Mouse (Mus musculus) cerebellum, postnatal 36 days (tissue): ENCODE measurements around the gene Ak8.

ENCODE experiments used
- DNase-seq, 2 experiments: peaks; one replicate each; pipeline ENCODE4 v3.0.0; 2021 to 2022; ENCODE audit warnings: mixed read lengths in 2 of 2

Ak8 gene

GRCm38 (mm10) chr2:28699361-28700335 is at the start of gene Ak8, which contains the start of gene Spaca9:
TSS of gene Ak8 (plus strand) at chr2:28700164.
TSS of gene Spaca9 (minus strand) at chr2:28699727.
- DNase-seq, result peak; percentile 76 to 81

GRCm38 (mm10) chr2:28650526-28650925 is 49.4 kb upstream of the Ak8 start:
- DNase-seq, result peak; percentile 40

DNA sequence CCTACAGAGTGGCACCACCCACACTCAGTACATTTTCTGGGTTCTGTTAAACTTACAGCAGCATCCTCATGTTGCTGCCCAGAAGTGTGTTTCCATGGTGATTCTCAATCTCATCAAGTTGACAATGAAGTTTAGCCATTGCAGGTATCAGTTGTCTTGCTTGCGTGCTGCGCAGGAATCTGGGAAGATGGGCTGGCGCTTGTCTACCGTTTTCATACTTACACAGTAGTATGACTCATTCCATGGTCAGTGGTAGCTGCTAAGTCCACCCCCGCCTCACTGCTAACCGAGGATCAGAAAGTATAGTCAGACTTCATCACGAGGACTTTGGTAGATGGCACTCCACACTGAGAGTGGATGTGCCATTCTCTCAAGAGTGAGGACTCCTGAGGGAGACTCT is 46.6 kb upstream of the Ak8 start:
- no peak for DNase-seq

DNA sequence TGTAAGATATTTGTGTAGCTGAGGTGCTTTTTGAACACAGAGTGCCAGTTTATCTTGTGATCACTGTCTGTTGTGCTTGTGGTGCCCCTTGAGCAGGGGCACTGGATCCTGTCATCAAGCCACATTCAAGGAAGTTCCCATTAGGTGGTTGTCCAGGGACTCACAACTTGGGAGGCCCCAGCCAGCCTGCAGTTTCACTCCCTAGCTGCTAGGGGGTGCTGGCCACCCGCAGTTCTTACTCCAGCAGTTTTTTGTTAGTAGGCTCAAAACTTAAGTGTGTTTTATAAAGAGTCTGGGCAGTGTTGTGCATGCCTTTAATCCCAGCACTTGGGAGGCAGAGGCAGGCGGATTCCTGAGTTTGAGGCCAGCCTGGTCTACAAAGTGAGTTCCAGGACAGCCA is 45.7 kb upstream of the Ak8 start:
- no peak for DNase-seq

DNA sequence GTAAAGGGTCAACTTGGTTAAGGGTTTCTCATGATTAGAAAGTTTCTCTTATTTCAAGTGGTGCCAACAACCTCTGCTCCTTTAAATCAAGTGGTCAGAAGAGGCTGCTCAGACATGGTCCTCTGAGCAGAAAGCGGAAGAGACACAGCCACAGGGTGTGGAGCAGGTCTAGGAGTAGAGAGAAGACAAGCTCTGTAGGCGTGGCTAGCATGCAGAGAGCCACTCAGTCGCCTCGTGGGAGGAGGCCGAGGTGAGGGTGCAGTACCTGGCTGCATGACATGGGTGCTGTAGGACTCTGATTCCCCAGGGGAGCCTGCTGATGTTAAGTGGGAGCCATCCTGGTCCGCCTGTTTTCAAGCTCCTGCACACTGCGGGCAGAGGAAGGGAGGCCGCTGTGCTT is 43.7 kb upstream of the Ak8 start:
- DNase-seq, result no peak

DNA sequence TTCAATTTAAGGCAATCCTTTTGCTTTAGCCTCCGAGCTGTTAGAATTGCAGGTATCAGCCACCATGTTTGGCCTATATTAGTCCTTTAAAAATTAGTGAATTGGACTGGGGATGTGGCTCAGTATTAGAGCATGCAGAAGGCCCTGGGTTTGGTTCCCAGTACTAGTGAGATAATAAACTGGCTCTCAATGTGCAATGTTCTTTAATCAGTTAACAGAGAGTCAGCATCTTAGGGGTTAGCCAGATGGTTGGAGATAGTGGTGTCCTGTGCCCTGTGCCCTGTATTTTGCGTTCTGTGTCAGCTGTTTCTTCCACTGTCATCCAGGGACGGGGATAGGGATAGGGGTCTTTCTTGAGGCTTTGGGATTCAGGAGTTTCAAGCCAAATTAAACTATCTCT is 37.1 kb upstream of the Ak8 start:
- no peak for DNase-seq

DNA sequence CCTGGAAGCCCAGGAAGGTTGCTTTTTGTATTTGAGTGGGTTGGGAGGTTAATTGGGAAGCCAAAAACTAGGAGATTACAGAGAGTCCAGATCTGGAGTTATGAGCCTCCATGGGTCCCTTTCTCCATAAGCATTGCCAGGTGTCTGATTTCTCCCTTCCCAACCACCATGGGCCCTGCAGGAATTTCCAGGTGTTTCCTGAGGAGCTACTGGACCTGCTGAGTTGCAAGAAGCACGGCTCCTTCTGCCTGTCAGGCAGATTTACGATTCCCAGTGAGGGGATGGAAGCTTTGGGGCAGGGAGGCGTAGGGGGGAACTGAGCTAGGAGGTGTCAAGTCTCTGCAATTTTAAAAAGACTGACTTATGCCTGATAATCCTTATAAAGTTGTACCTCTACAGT is 34.1 kb upstream of the Ak8 start:
- no peak for DNase-seq

DNA sequence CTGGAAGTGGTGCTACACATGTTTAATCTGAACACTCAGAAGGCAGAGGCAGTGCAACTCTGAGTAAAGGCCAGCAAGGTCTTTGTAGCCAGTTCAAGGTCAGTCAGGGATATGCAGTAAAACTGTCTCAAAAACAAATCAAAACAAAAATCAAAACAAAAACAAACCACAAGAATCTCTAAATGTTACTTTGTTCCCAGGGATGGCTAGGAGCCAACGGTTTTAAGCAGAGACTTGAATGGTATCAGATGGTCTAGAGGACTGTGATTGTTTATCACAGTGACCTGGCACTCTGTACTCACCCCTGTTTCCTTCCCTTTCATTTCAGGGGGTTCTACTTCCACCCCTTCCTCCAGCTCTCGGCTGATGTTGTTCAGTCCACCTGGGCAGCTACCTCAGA is 28.5 kb upstream of the Ak8 start:
- DNase-seq, result no peak

- no peak for DNase-seq
Measured at GRCm38 (mm10) chr2:28676005-28676404, 24.0 kb upstream of the Ak8 start.

GRCm38 (mm10) chr2:28680710-28681109 is 19.3 kb upstream of the Ak8 start:
- peak in 1 of 2 experiments; percentile 41 for DNase-seq

GRCm38 (mm10) chr2:28681718-28682117 is 18.2 kb upstream of the Ak8 start:
- DNase-seq, result peak; percentile 47 to 51

DNA sequence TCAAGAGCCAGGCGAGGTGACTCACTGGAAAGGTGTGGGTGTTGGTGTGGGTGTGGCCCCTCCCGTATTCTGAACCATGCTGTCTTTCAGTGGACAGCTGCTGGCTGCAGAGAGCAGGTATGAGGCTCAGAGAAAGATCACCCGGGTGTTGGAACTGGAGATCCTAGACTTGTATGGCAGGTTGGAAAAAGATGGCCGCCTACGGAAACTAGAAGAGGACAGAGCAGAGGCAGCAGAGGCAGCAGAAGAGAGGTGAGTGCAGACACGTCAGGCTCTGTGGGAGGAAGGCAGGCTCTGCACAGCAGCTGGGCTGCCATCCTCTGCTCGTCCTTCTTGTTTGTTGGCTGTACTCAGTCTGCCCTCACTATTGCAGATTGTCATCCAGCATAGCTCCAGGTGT is 14.1 kb upstream of the Ak8 start:
- no peak for DNase-seq

- no peak for DNase-seq
Measured at GRCm38 (mm10) chr2:28688431-28688830, 11.5 kb upstream of the Ak8 start.

DNA sequence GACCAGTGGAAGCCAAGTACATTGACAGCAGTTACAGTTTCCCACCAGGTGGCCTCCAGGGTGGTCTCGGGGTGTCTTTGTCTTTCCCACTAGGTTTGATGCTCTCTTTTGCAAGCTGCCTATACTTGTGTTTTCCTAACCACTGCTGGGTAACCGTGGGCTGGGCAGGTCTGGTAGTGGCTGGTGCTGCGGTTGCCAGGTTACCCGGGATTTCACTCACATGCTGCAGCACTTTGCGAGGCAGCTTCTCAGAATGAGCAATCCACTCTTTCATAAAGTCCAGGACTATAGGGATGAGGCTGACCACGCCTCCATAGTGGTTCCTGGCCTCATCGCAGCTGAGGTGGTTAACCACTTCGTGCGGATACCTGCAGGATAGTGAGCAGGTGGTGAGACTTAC is 7.3 kb upstream of the Ak8 start:
- no peak for DNase-seq

DNA sequence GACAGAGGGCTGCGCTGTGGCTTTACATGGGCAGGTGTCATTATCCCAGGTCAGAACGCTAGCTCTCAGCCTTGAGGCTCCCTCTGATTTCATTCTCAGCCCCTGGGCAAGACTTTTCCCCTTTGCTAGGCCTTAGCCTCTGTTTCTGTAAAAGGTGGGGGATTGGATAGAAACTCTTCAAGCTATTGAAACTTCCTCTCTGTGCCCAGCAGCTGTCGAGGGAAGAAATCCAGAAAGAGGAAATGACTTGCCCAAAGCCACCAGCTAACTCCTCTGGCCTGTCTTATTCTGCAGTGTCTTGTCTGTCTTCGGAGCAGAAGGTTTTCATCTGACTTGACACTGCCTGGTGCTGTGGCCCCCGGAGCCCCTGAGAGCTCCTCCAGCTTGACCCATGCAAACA is 1.4 kb upstream of the Ak8 start:
- no peak for DNase-seq

GRCm38 (mm10) chr2:28701646-28702262 is 1.8 kb downstream of the Ak8 start:
- DNase-seq, result no peak

GRCm38 (mm10) chr2:28706106-28706636 is 6.2 kb downstream of the Ak8 start:
- no peak for DNase-seq

GRCm38 (mm10) chr2:28706787-28707186 is 6.8 kb downstream of the Ak8 start:
- no peak for DNase-seq

DNA sequence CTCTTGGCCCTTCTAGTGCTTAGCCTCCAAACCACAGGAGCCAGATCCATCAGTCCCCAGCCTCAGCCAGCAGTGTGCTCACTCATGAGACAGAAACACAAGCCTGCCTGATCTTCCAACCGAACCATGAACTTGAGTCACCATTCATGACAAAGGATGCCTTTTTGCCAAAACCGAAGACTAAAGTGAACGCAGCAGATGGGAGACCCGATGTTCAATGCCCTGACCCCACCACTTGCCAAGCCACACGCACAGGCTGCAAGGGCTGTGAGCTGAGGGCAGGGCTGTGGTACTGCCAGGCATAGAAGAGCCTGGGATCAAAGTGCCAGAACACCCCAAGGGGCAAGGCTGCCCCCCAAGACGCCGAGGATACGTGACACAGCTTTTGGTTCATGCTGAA is 13.1 kb downstream of the Ak8 start:
- DNase-seq, result no peak

- no peak for DNase-seq
Measured at GRCm38 (mm10) chr2:28722419-28722818, 22.5 kb downstream of the Ak8 start.

DNA sequence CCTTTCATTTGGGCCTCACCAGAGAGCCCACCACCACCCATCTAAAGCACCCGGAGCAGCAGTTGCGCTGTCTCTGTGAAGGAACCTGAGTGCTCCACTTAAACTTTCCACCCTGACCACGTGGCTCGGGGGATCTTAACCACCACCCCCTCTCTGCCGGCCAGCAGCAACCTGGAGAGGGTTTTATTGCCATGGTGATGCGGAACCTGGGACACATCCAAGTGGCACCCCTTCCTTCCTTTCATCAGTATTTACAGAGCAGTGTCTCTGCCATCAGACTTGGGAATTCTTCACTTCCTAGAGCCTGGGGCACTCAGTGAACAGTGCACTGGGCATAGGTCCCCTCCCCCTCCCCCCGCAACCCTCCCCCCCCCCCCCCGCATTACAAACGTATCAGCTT is 23.9 kb downstream of the Ak8 start:
- no peak for DNase-seq

GRCm38 (mm10) chr2:28727786-28728404 is 27.9 kb downstream of the Ak8 start:
- DNase-seq, result no peak

DNA sequence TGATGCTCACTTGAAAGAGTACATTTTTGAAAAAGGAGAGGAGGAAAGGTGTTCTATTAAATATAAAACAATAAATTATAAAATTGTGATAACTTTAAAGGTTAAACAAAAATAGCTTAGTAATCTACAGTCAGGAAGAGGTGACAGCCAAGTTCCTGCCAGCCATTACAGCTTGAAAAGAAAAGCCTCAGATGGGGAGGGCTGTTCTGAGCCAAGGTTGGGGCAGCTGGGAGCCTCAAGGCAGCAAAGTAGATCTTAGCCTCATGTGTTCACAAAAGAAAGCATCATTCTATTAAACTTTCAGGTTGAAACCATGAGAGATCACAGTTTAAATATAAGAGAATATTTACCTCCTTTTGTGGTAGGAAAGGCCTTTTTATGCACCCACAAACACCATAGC is 30.7 kb downstream of the Ak8 start:
- DNase-seq, result no peak
